Mouse (Mus musculus) testis, adult 2 months (tissue): ENCODE data around the gene Tff1. TPM values are rescaled to one million over a fixed set of nuclear protein-coding genes. Genes with fewer than 3 reads are reported as not detected.

ENCODE experiments used
- H3K27ac ChIP-seq: fragments of 200-500 bp; 2 replicates; pipeline ENCODE4 v1.5.1; 2012; ENCODE audit warnings: low read depth, low read length; ENCODE audit not compliant: control insufficient read depth, insufficient read depth
- H3K27me3 ChIP-seq: fragments of 200-500 bp; 2 replicates; pipeline ENCODE4 v1.6.1; 2012; ENCODE audit warnings: mild to moderate bottlenecking, low read length, moderate library complexity; ENCODE audit not compliant: control insufficient read depth, insufficient read depth
- H3K36me3 ChIP-seq: fragments of 200-500 bp; 2 replicates; pipeline ENCODE4 v1.6.1; 2012; ENCODE audit warnings: mild to moderate bottlenecking, low read length; ENCODE audit not compliant: control insufficient read depth, insufficient read depth
- H3K4me1 ChIP-seq: fragments of 200-500 bp; 2 replicates; pipeline ENCODE4 v1.6.1; 2012; ENCODE audit warnings: low read length; ENCODE audit not compliant: control insufficient read depth, insufficient read depth
- H3K4me3 ChIP-seq: fragments of 200-500 bp; 2 replicates; pipeline ENCODE4 v1.5.1; 2012; ENCODE audit warnings: low read depth, mild to moderate bottlenecking, low read length, moderate library complexity, mixed read lengths; ENCODE audit not compliant: control insufficient read depth
- CTCF ChIP-seq: fragments of 200-500 bp; IDR thresholded peaks from 2 replicates; pipeline ENCODE4 v1.5.1; 2012; ENCODE audit warnings: low read depth, mild to moderate bottlenecking, inconsistent platforms, low read length, moderate library complexity; ENCODE audit not compliant: control insufficient read depth, insufficient read depth, insufficient replicate concordance
- POLR2A ChIP-seq: fragments of 200-500 bp; IDR thresholded peaks from 2 replicates; pipeline ENCODE4 v1.6.1; 2012; ENCODE audit warnings: low read depth, mild to moderate bottlenecking, inconsistent platforms, low read length, moderate library complexity; ENCODE audit not compliant: control insufficient read depth
- polyA plus RNA-seq: library from polyadenylated mRNA; depleted of rRNA; stranded (reverse); fragments of >200 nt; gene quantifications from 2 replicates; pipeline ENCODE4 v1.2.3, GENCODE M21; 2012

Gene Tff1
- polyA plus RNA-seq, 1 experiment = 0.16 TPM

- Histone ChIP-seq H3K27ac (no peak overlapping the region), H3K36me3 (no peaks in the 10 kb centered on the region), H3K4me1 (no peaks in the 10 kb centered on the region), H3K27me3 (no peaks in the 10 kb centered on the region), H3K4me3 (no peak overlapping the region)
- TF ChIP-seq POLR2A (no peak), CTCF (no peak)
Measured at GRCm38 (mm10) chr17:31195207-31195606, 30.1 kb upstream of the Tff1 start.

DNA sequence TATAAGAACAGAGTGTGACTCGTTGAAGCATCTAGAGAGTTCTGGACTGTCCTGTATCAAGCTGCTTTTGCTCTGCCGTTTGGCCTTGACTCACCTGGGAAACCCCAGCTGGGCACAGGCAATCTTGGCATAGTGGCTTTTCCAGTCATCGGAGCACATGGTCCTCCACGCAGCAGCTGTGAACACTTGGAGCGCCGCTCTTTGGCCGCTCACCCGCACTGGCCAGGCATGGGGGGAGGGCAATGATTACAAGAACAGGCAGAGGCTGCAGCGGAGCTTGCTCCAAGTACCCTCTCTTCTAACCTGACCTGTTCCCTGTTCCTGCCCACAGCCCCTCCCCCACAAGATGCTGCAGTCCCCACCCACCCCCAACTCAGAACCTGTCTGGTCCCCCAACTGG, 28.3 kb upstream of the Tff1 start:
- no peak for TF ChIP-seq POLR2A
- no peak for TF ChIP-seq CTCF
- no peaks in the 10 kb centered on the region for H3K4me1 ChIP-seq
- no peak overlapping the region for H3K27ac ChIP-seq
- H3K36me3 ChIP-seq = no peaks in the 10 kb centered on the region
- H3K4me3 ChIP-seq = no peak overlapping the region
- H3K27me3 ChIP-seq = no peaks in the 10 kb centered on the region

- Histone ChIP-seq H3K27me3 (no peaks in the 10 kb centered on the region), H3K27ac (no peak overlapping the region), H3K4me3 (no peak overlapping the region), H3K36me3 (no peaks in the 10 kb centered on the region), H3K4me1 (no peaks in the 10 kb centered on the region)
- TF ChIP-seq POLR2A (no peak), CTCF (no peak)
Measured at GRCm38 (mm10) chr17:31192663-31193062, 27.6 kb upstream of the Tff1 start.

DNA sequence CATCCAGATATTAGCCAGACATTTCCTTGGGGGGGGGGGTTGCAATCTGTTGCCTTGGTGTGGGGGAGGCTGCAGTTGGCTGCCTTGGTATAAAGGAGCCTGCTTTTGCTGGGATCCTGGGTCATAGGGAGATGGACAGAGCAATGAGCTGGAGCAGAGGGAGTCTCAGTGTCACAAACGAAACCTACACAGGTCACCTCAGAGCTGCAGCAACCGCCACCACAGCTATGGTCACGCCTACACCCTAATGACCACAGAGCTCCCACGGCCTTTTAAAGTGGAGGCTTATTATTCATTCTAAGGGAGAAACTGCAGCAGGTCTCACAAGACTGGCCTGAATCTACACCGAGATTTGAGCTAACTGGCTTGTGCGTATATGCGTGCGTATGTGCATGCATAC, 26.7 kb upstream of the Tff1 start:
- Histone ChIP-seq H3K27ac (no peak overlapping the region), H3K4me3 (no peak overlapping the region), H3K27me3 (no peaks in the 10 kb centered on the region), H3K36me3 (no peaks in the 10 kb centered on the region), H3K4me1 (no peaks in the 10 kb centered on the region)
- TF ChIP-seq CTCF (no peak), POLR2A (no peak)

DNA sequence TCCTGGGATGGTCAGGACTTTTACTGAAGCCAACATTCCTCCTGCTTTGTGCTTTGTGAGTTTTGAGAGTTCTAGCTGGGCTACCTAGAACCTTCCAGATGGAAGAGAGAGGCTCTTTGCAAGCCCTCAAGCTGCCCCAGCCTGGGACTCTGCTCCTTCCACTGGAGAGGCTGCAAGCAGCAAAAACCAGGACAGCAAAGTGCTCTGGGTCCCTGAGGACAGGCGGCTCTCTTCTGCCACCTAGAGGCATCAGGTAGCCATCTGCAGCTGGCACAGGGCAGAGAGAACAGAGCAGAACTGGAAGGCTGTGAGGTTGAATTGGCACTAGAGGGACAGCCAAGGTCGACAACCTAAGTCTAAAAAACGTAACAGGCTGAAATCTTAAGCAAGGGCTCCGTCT, 22.3 kb upstream of the Tff1 start:
- no peaks in the 10 kb centered on the region for H3K27me3 ChIP-seq
- no peak overlapping the region for H3K27ac ChIP-seq
- no peaks in the 10 kb centered on the region for H3K36me3 ChIP-seq
- no peak overlapping the region for H3K4me3 ChIP-seq
- no peak for TF ChIP-seq POLR2A
- peak; percentile 73; the same call in 1 of the 2 replicates for TF ChIP-seq CTCF
- no peaks in the 10 kb centered on the region for H3K4me1 ChIP-seq

DNA sequence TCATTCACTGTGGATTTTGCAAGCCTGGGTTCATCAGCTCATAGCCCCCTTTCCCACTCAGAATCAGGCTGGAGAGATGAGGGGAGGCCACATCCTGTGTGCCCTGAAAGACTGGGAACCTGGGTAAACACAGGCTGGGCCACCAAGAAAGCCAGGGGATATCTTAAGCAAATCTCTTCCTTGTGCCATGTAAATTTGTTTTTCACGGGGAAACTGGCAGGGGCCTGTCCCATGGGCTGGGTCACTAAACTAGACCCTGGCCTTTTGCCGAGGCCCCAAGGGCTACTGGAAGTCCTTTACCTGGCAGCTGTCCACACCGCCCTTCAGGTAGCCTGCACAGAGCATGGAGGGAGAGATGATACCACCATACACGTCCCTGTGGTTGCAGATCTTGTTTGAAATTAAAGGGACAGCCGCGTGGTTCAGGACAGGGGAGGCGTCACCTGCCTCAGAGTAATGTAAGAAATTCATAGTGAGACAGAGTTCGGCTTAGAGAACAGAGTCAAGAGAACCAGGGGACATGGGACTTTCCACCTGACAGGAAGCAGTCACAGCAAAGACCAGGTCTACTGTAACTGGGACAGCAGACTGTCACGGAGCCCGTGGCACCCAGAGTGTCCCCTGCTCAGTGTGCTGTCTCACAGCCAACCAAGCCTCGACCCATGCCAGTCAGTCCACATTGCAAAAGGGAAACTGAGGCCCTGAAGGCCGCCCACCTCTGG, 19.4 kb upstream of the Tff1 start:
- no peak for TF ChIP-seq CTCF
- no peak for TF ChIP-seq POLR2A
- no peak overlapping the region for H3K27ac ChIP-seq
- H3K36me3 ChIP-seq = no peaks in the 10 kb centered on the region
- no peaks in the 10 kb centered on the region for H3K27me3 ChIP-seq
- no peak overlapping the region for H3K4me3 ChIP-seq
- no peaks in the 10 kb centered on the region for H3K4me1 ChIP-seq

DNA sequence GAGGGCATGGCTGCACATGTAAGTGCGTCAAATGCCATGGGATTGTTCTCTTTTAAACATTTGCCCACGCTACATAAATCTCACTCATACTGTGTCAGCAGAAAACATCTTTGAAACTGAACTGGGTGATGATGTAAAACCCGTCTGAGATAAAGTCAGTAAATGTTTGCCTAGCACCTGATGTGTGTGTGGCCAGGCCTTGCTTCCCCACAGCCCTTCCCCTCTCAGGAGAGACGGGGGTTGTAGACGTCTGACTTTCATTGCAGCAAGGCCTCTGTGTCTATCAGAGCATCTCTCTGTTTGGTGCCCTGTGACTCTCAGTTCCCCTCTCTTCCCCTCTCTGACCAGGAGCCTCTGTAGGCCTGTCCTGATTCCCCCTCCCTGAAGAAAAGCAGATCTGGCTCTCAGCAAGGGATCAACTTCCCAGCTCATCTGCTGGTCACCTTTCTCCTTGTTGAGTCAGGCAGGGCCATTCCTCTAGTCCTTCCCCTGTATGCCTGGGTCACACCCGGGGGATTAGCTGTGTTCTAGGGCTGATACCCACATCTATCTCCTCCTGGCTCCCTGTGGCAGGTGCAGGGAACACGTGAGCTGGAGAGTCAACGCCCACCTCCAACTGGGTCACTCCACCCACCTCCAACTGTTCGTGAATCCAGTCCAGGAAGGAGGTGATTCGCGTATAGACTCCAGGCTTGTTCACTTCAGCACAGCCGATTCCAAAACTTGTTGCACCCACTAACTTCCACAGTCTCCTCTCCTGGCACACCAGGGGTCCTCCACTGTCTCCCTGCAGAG, 18.3 kb upstream of the Tff1 start:
- Histone ChIP-seq H3K27ac (no peak overlapping the region), H3K4me1 (no peaks in the 10 kb centered on the region), H3K36me3 (no peaks in the 10 kb centered on the region), H3K4me3 (no peak overlapping the region), H3K27me3 (no peaks in the 10 kb centered on the region)
- no peak for TF ChIP-seq POLR2A
- TF ChIP-seq CTCF = no peak
